Mouse (Mus musculus) heart, embryonic 14.5 days (tissue): ENCODE measurements at regions not wholly inside any gene's neighbourhood (a gene's known extent, or its start where the extent isn't known, plus 50 kb on each side); places are given as distances from the start of the nearest gene placed in this dataset.

Source experiments
- ATAC-seq: fragments of 200-750 bp; cut with Nextera tagmentation; 2 replicates; pipeline ENCODE4 v1.8.0; 2017; ENCODE audit warnings: low read depth, moderate TSS enrichment; ENCODE audit not compliant: insufficient number of reproducible peaks, insufficient read depth, low FRiP score
- H3K27ac ChIP-seq, 2 experiments: fragments of 200-500 bp in 1 of 2; fragments of 300-500 bp in 1 of 2; sonication (generic) in 1 of 2; replicated peaks in 1 of 2; 2 replicates each; pipeline ENCODE4 v1.5.1; 2012 to 2014; ENCODE audit warnings: low read depth in 2 of 2, low read length in 2 of 2, control low read depth in 1 of 2, mild to moderate bottlenecking in 1 of 2, mixed read lengths in 1 of 2; ENCODE audit not compliant: control insufficient read depth in 1 of 2, insufficient read depth in 1 of 2
- H3K27me3 ChIP-seq: fragments of 300-500 bp; sonication (generic); 2 replicates; pipeline ENCODE4 v1.6.1; 2014; ENCODE audit warnings: mild to moderate bottlenecking, low read length, control low read depth; ENCODE audit not compliant: control insufficient read depth, insufficient read depth
- H3K36me3 ChIP-seq: fragments of 300-500 bp; sonication (generic); 2 replicates; pipeline ENCODE4 v1.6.1; 2014; ENCODE audit warnings: mild to moderate bottlenecking, control low read depth, low read length, mixed read lengths; ENCODE audit not compliant: control insufficient read depth, insufficient read depth
- H3K4me1 ChIP-seq, 2 experiments: fragments of 200-500 bp in 1 of 2; fragments of 300-500 bp in 1 of 2; sonication (generic) in 1 of 2; 2 replicates each; pipeline ENCODE4 v1.6.1; 2012 to 2014; ENCODE audit warnings: low read length in 2 of 2, control low read depth in 1 of 2, mixed read lengths in 1 of 2; ENCODE audit not compliant: control insufficient read depth in 2 of 2, insufficient read depth in 2 of 2
- H3K4me2 ChIP-seq: fragments of 300-500 bp; sonication (generic); 2 replicates; pipeline ENCODE4 v1.6.1; 2014; ENCODE audit warnings: mild to moderate bottlenecking, low read length
- H3K4me3 ChIP-seq, 2 experiments: fragments of 200-500 bp in 1 of 2; fragments of 300-500 bp in 1 of 2; sonication (generic) in 1 of 2; 2 replicates each; pipeline ENCODE4 v1.5.1; 2012 to 2014; ENCODE audit warnings: low read length in 2 of 2, mild to moderate bottlenecking in 2 of 2, control low read depth in 1 of 2, low read depth in 1 of 2, moderate library complexity in 1 of 2; ENCODE audit not compliant: control insufficient read depth in 1 of 2, insufficient read depth in 1 of 2
- H3K9ac ChIP-seq: fragments of 300-500 bp; sonication (generic); 2 replicates; pipeline ENCODE4 v1.6.1; 2014; ENCODE audit warnings: mild to moderate bottlenecking, low read length
- H3K9me3 ChIP-seq: fragments of 300-500 bp; sonication (generic); 2 replicates; pipeline ENCODE4 v1.6.1; 2016; ENCODE audit warnings: low read length, control low read depth; ENCODE audit not compliant: control insufficient read depth
- WGBS: fragments of 180-500 bp; shearing (Covaris S2); extraction: QIAGEN DNeasy Blood & Tissue Kit; methylation state at CpG from one replicate; pipeline ENCODE4 v1.1.7; 2014; 5-methylcytosine and 5-hydroxymethylcytosine counted together

- no peak overlapping the region for H3K27ac ChIP-seq
- no peaks in the 10 kb centered on the region for H3K9me3 ChIP-seq
- 88% methylated on average over 2 of the region's 2 CpGs for WGBS
- no peaks in the 10 kb centered on the region for H3K4me1 ChIP-seq
- no peak overlapping the region for H3K4me3 ChIP-seq
- H3K36me3 ChIP-seq: no peaks in the 10 kb centered on the region
- H3K27me3 ChIP-seq: no peaks in the 10 kb centered on the region
- H3K4me2 ChIP-seq: no peak overlapping the region
- H3K9ac ChIP-seq: no peak overlapping the region
- no peak for ATAC-seq
These were observed 203.1 kb upstream of the Slc8a1 start for GRCm38 (mm10) chr17:81941317-81941716.

- H3K4me1 ChIP-seq: no peaks in the 10 kb centered on the region
- 0 out of 2 replicates have a peak, but pooled peaks cover 3% of the 10 kb centered on the region for H3K9me3 ChIP-seq
- no peaks in the 10 kb centered on the region for H3K36me3 ChIP-seq
- ATAC-seq: no peak
- no peak overlapping the region for H3K4me2 ChIP-seq
- no peak overlapping the region for H3K9ac ChIP-seq
- no peak overlapping the region for H3K4me3 ChIP-seq
- WGBS: 78% methylated on average over 2 of the region's 2 CpGs
- no peak overlapping the region for H3K27ac ChIP-seq
- no peaks in the 10 kb centered on the region for H3K27me3 ChIP-seq
These were observed 192.6 kb upstream of the Slc8a1 start for GRCm38 (mm10) chr17:81930736-81931135.

- Histone ChIP-seq H3K4me3 (no peak overlapping the region), H3K27ac (no peak overlapping the region), H3K9me3 (no peaks in the 10 kb centered on the region), H3K9ac (no peak overlapping the region), H3K4me1 (no peaks in the 10 kb centered on the region), H3K4me2 (no peak overlapping the region), H3K27me3 (no peaks in the 10 kb centered on the region), H3K36me3 (no peaks in the 10 kb centered on the region)
- WGBS: 80% methylated on average over 5 of the region's 5 CpGs
- no peak for ATAC-seq
These were observed 168.4 kb upstream of the Slc8a1 start for GRCm38 (mm10) chr17:81906481-81907012.

- H3K4me3 ChIP-seq: no peak overlapping the region
- H3K36me3 ChIP-seq: no peaks in the 10 kb centered on the region
- no peak overlapping the region for H3K27ac ChIP-seq
- no peaks in the 10 kb centered on the region for H3K4me1 ChIP-seq
- ATAC-seq: no peak
- H3K27me3 ChIP-seq: no peaks in the 10 kb centered on the region
- H3K9me3 ChIP-seq: peaks cover 4% of the 10 kb centered on the region; the same call in 1 of the 2 replicates
- H3K4me2 ChIP-seq: no peak overlapping the region
- WGBS: 77% methylated on average over 4 of the region's 4 CpGs
- no peak overlapping the region for H3K9ac ChIP-seq
These were observed 164.0 kb upstream of the Slc8a1 start for GRCm38 (mm10) chr17:81901999-81902665.

GRCm38 (mm10) chr17:81898984-81899383 is 160.8 kb upstream of the Slc8a1 start:
- Histone ChIP-seq H3K27ac (no peak overlapping the region), H3K9me3 (peaks cover 4% of the 10 kb centered on the region; the same call in 1 of the 2 replicates)
- WGBS: 59% methylated on average over 2 of the region's 2 CpGs

GRCm38 (mm10) chr17:81878136-81878535 is 140.0 kb upstream of the Slc8a1 start:
- Histone ChIP-seq H3K4me3 (no peak overlapping the region), H3K27me3 (no peaks in the 10 kb centered on the region), H3K9me3 (no peaks in the 10 kb centered on the region), H3K4me2 (no peak overlapping the region), H3K27ac (no peak overlapping the region), H3K9ac (no peak overlapping the region), H3K4me1 (no peaks in the 10 kb centered on the region), H3K36me3 (no peaks in the 10 kb centered on the region)
- ATAC-seq: no peak
- WGBS: 75% methylated on average over 3 of the region's 3 CpGs

More at GRCm38 (mm10) chr17:81898984-81899383, 160.8 kb upstream of the Slc8a1 start:
- Histone ChIP-seq H3K4me1 (no peaks in the 10 kb centered on the region), H3K4me2 (no peak overlapping the region), H3K9ac (no peak overlapping the region), H3K27me3 (no peaks in the 10 kb centered on the region), H3K36me3 (no peaks in the 10 kb centered on the region), H3K4me3 (no peak overlapping the region)
- ATAC-seq: no peak

DNA sequence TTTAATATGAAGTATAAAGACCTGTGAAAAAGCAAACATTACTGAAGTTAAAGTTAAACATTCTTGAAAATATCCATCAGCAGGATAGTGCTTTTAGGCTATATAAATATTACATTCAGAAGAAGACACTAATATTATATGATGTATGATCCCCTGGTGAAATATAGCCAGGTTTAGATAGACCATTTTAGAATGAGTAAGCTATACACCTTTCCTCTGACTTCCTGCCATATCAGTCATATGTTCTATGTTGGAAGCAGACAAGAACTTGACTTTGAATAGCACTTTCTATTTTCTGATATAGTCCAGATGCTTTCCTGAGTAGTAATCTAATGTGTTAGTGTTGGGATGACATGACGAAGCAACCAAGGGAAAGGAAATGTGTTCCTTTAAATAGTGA is 128.5 kb upstream of the Slc8a1 start:
- 20% methylated on average over 1 of the region's 1 CpGs for WGBS
- Histone ChIP-seq H3K9ac (no peak overlapping the region), H3K27me3 (no peaks in the 10 kb centered on the region), H3K27ac (no peak overlapping the region), H3K4me1 (no peaks in the 10 kb centered on the region), H3K36me3 (no peaks in the 10 kb centered on the region), H3K4me3 (no peak overlapping the region), H3K4me2 (no peak overlapping the region), H3K9me3 (no peaks in the 10 kb centered on the region)
- no peak for ATAC-seq
